ENCODE assay signal across 20 mouse cellular contexts in the genomic region with DNA sequence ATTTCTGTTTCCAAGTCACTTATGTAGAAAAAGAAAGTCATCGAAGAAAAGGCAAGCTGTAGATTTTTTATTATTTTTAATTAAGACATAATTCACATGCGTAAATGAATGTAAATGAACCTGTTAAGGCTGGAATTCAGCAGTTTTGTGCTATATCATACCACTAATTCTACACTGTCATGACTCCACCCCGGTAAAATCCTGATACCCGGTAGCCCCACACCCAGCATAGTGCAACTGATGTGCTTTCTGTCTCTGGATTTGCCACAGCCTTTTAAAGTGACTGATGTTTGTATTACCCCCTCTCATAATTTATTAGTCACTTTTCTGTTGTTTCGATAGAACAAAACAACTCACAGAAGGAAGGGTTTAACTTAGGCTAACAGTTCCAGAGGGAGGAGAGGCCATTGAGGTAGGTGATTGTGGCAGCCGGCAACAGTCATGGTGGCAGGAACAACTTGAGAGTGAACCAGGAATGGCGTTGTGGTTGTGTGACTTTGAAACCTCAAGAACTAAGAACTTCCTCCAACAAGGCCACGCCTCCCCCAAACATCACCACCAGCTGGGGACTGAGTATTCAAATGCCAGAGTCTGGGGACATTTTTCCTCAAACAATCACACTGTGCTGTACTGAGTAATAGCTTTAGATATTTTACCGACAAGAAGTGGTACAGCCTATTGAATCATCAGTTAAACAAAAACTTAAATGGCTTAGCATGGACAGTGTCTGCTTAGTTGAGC.
DNase-seq lines count a peak whose midpoint lies in the region; ATAC-seq and TF ChIP-seq lines count a peak whose summit lies in the region.
"Had no signal": no experiment of that assay in that cellular context is flagged by ENCODE, and none has a peak within 500 bp of the region (broad histone marks: within the 10 kb centered on the region; RNA-seq: fewer than 3 reads in every experiment).

No protein-coding gene starts in this region.

- 0 out of 2 replicates have a peak overlapping the region, but pooled peaks have one; percentile 10 for H3K4me2 ChIP-seq in liver, embryonic 12.5 days
- H3K4me2 ChIP-seq in kidney, embryonic 15.5 days: no peak overlapping the region
- H3K4me2 ChIP-seq: heart, embryonic 12.5 days; hindbrain, embryonic 14.5 days; limb, embryonic 13.5 days; midbrain, embryonic 15.5 days; stomach, embryonic 15.5 days had no signal

- peak overlapping the region; percentile 81; the same call in 1 of the 2 replicates for H3K27ac ChIP-seq in liver, embryonic 12.5 days
- H3K27ac ChIP-seq in kidney, embryonic 15.5 days: no peak overlapping the region
- H3K27ac ChIP-seq: hindbrain, embryonic 14.5 days; kidney, postnatal 0 days; limb, embryonic 13.5 days; midbrain, embryonic 15.5 days; stomach, embryonic 15.5 days had no signal

- H3K36me3 ChIP-seq in liver, embryonic 12.5 days: peaks cover 92% of the 10 kb centered on the region
- H3K36me3 ChIP-seq in kidney, embryonic 15.5 days: peaks cover 100% of the 10 kb centered on the region

- H3K4me1 ChIP-seq in lung, adult 2 months (ENCODE audit: control insufficient read depth, insufficient read depth, low read length): no peaks in the 10 kb centered on the region
- H3K4me1 ChIP-seq in liver, embryonic 12.5 days: peaks cover 47% of the 10 kb centered on the region
- no peaks in the 10 kb centered on the region for H3K4me1 ChIP-seq in kidney, embryonic 15.5 days
- H3K4me1 ChIP-seq: heart, embryonic 12.5 days; limb, embryonic 13.5 days; midbrain, embryonic 15.5 days; stomach, embryonic 15.5 days had no signal

- H3K9ac ChIP-seq in liver, embryonic 12.5 days: no peak overlapping the region
- no peak overlapping the region for H3K9ac ChIP-seq in kidney, embryonic 15.5 days
- H3K9ac ChIP-seq: forebrain, postnatal 0 days; heart, embryonic 12.5 days; hindbrain, embryonic 14.5 days; limb, embryonic 13.5 days; midbrain, embryonic 15.5 days; stomach, embryonic 15.5 days had no signal

- DNase-seq in lung, postnatal 10 days: peak; percentile 13
- no peak for DNase-seq in lung, adult 2 months
- peak; percentile 27 for DNase-seq in thymus, postnatal 14 days
- no peak for DNase-seq in heart, adult 9 months (ENCODE audit: low spot score in 2 of 2)
- DNase-seq in right cerebral cortex, postnatal 36 days (ENCODE audit: low spot score in 2 of 2): no peak
- DNase-seq: cerebellum, adult 2 months; forebrain, postnatal 0 days; heart, postnatal 14 days had no signal

- WGBS in lung, adult 2 months: 88% methylated on average over 9 of the region's 9 CpGs
- 74% methylated on average over 9 of the region's 9 CpGs for WGBS in liver, embryonic 12.5 days (ENCODE audit: insufficient replicate concordance)
- 94% methylated on average over 9 of the region's 9 CpGs for WGBS in kidney, embryonic 15.5 days

- H3K4me3 ChIP-seq in lung, adult 2 months (replicated peaks; ENCODE audit: extremely low read depth, low read depth, low read length): no peak overlapping the region
- H3K4me3 ChIP-seq in liver, embryonic 12.5 days: no peak overlapping the region
- H3K4me3 ChIP-seq in kidney, embryonic 15.5 days (replicated peaks): no peak overlapping the region
- H3K4me3 ChIP-seq: heart, embryonic 12.5 days; limb, embryonic 13.5 days; megakaryocyte, embryonic 14.5 days; midbrain, embryonic 15.5 days; myocyte; stomach, embryonic 15.5 days had no signal

- ATAC-seq in common myeloid progenitor, adult 5-6 weeks (replicated peaks; ENCODE audit: low read depth, poor library complexity, severe bottlenecking): peak; percentile 34
- peak; percentile 63; the same call in 1 of the 2 replicates for ATAC-seq in liver, embryonic 12.5 days
- ATAC-seq in kidney, embryonic 15.5 days (replicated peaks; ENCODE audit: low FRiP score): no peak
- ATAC-seq: forebrain, postnatal 0 days; intestine, embryonic 16.5 days; midbrain, embryonic 15.5 days had no signal

- H3K9me3 ChIP-seq in liver, embryonic 12.5 days (replicated peaks): no peaks in the 10 kb centered on the region
- H3K9me3 ChIP-seq in kidney, embryonic 15.5 days (replicated peaks): no peaks in the 10 kb centered on the region
- H3K9me3 ChIP-seq: heart, embryonic 12.5 days; limb, embryonic 13.5 days; midbrain, embryonic 15.5 days; stomach, embryonic 15.5 days had no signal

- no peak for TF ChIP-seq CTCF in lung, adult 2 months (IDR thresholded peaks at IDR 0.05; ENCODE audit: insufficient read depth, low read length)

- TF ChIP-seq POLR2A in lung, adult 2 months (IDR thresholded peaks at IDR 0.05; ENCODE audit: borderline replicate concordance, extremely low read depth, low read depth, low read length): no peak

- H3K27me3 ChIP-seq in liver, embryonic 12.5 days (replicated peaks): no peaks in the 10 kb centered on the region
- H3K27me3 ChIP-seq in kidney, embryonic 15.5 days: no peaks in the 10 kb centered on the region
- H3K27me3 ChIP-seq: heart, embryonic 12.5 days; limb, embryonic 13.5 days; midbrain, embryonic 15.5 days; stomach, embryonic 15.5 days had no signal

Comparison
In these comparisons a context has a peak if more than half of its experiments do, and no peak if none do; other contexts are left out.
1. DNase-seq: peak in lung, postnatal 10 days (single experiment) and thymus, postnatal 14 days (single experiment); none in lung, adult 2 months (single experiment), heart, adult 9 months (0 of 2) and right cerebral cortex, postnatal 36 days (0 of 2).